Mouse (Mus musculus) E14TG2a.4 (cell line): ENCODE data around the gene Gm10300.

Source experiments
- H3K27me3 ChIP-seq: 2 replicates; pipeline ENCODE4 v1.6.1; 2014; ENCODE audit warnings: low read length, control low read depth; ENCODE audit not compliant: insufficient read depth
- H3K36me3 ChIP-seq: 2 replicates; pipeline ENCODE4 v1.6.1; 2014; ENCODE audit warnings: low read length, control low read depth; ENCODE audit not compliant: insufficient read depth
- H3K4me1 ChIP-seq: replicated peaks from 2 replicates; pipeline ENCODE4 v1.6.1; 2014; ENCODE audit warnings: low read depth, low read length, control low read depth
- H3K4me3 ChIP-seq: replicated peaks from 2 replicates; pipeline ENCODE4 v1.5.1; 2014; ENCODE audit warnings: mild to moderate bottlenecking, low read length
- H3K9me3 ChIP-seq: 2 replicates; pipeline ENCODE4 v1.6.1; 2014; ENCODE audit warnings: low read length, control low read depth
- CTCF ChIP-seq: conservative IDR thresholded peaks from 2 replicates; pipeline ENCODE4 v1.5.1; 2014; ENCODE audit warnings: low read length
- NANOG ChIP-seq: IDR thresholded peaks from 2 replicates; pipeline ENCODE4 v1.6.1; 2014; ENCODE audit warnings: borderline replicate concordance, low read length, mixed read lengths
- POU5F1 ChIP-seq: IDR thresholded peaks from 2 replicates; pipeline ENCODE4 v1.6.1; 2014; ENCODE audit warnings: low read length, borderline replicate concordance

The Gm10300 gene

DNA sequence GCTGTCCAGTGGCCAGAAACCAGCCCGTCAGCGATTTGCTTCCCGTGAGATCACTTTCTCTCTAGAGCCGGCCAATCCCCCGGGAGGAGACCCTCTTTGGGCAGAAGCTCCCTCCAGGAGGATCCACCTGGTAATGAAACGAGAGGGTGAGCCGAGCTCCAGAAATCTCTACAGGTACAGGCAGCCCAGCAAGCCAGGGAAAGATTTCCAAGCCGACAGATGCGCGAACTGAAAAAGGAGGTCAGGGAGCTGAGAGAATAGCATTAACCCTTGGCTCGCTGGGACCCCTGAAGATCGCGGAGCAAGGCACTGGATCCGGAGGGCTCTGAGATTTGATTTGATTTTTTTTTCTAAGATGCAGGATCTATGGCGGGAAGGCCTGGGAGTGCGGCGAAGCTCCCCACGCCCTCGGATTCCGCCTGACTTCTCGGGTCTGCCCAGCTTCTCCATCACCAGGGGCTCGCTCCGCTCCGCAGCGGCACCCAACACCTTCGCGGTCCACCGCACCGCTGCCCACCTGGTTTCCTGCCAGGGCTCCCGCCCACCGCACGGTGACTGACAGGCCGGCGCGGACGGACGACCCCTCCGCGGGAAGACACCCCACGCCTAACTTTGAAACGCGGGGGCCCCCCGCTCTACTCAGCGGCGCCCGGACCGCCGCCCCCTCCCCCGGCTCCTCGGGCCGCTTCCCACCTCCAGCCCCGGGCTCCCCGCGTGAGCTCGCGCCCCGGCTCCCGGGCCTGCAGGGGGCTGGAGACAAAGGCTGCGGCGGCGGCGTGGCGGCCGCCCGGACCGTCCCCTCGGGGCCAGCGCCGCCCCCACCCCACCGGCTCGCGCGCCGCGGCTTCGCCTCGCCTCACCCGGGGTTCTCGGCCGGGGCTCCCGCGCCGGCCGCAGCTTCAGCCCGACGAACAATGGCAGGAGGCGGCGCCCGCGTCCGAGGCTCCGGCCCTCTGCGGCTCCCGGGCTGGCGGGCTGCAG, 26.2 kb upstream of the Gm10300 start:
- no peaks in the 10 kb centered on the region for H3K9me3 ChIP-seq
- peak overlapping the region; percentile 95 for H3K4me3 ChIP-seq
- H3K36me3 ChIP-seq, result no peaks in the 10 kb centered on the region
- H3K27me3 ChIP-seq, result peaks cover 57% of the 10 kb centered on the region
- peaks cover 13% of the 10 kb centered on the region for H3K4me1 ChIP-seq
- TF ChIP-seq POU5F1, result no peak
- TF ChIP-seq CTCF, result no peak
- no peak for TF ChIP-seq NANOG

DNA sequence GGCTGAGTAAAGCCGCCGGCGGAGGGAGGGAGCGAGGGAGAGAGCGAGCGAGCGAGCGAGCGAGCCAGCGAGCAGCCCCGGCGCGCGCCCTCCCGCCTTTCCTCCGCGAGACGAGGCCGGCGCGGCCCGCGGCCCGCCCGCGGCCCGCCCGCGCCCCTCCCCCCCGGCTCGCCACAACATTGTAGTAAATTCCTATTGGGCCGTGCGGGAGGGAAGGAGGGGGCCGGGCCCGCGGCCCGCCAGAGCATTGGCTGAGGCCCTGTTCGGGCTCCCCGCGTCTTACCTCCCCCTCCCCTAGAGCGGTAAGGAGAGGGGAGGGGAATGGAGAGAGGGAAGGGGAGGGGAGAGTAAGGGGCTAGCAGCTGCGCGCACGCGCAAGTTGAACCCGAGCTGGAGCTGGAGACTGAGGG, 25.5 kb upstream of the Gm10300 start:
- no peaks in the 10 kb centered on the region for H3K9me3 ChIP-seq
- H3K4me1 ChIP-seq, result peaks cover 13% of the 10 kb centered on the region
- TF ChIP-seq POU5F1 (no peak), CTCF (no peak)
- no peaks in the 10 kb centered on the region for H3K36me3 ChIP-seq
- H3K27me3 ChIP-seq, result peaks cover 57% of the 10 kb centered on the region
- H3K4me3 ChIP-seq, result peak overlapping the region; percentile 95

DNA sequence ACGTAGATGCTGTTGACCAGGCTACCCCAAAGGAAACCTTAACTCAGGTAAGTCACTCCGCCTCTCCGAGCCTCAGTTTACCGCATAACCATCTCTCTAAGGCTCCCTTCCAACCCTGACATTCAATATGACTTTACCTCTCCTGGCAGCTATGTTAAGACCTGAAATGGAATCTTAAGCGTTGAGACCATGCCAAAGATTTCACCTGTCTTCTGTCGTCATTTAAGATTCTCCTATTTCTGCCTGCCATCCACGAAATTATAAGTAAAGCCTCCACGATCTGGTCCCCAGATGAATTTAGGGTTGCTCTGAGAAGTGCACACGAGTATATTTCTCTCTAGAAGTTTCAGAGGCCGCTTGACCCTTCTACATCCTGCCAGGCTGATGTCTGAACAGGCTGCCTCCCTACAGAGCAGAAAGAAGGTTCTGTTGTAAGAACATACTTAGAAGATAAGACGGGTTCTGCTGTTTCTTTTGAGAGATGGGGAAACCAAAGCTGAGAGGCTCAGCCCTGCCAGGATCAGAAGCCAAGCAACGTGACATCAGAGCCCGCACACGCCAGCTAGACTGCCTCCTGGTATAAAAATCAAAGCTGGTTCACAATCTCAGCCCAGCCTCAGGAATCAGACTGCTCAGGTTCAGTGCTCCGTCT, 24.8 kb upstream of the Gm10300 start:
- TF ChIP-seq CTCF (no peak), POU5F1 (no peak), NANOG (no peak)
- H3K36me3 ChIP-seq, result no peaks in the 10 kb centered on the region

DNA sequence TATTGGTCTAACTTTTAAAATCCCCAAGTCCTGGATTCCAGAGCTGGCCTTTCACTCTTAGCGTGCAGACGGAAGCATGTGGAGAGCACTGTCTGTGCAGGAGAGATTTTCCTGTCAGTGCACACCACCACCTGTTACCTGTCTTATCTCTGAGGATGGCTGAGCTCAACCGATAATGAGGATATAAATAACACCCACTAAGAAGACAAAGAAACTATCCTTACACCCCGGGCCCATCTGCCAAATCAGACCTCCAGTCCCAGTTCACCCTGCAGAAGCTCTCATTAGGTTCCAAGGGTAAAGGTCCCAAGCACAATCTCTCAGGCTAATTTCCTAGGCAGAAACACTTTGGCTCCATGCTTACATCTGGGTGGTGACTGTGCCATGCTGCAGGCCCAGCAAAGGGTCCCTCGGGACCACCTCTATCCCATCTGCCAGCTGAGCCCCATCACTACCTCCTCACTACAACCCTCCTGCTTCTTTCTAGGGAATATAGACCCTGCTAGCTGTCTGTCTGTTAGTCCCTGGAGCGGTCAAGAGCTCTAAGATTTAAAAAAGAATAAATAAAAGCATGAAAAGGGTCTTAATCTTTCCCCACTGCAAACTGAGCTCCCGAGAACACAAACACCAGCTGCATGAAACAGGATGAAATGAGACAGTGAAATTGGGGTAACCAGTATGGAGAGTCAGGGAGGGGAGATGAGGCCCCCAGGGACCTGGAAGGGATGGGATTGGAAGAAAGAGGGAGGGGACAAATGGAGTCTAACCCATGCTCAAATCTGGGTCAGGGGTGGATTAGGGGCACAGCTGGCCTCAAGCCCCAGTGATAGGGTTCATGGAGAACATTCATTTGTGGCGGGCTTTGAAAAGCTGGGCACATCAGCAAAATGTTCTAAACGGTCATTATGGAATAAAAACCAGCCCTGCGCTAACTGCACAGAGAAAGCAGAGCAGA, 22.9 kb upstream of the Gm10300 start:
- H3K9me3 ChIP-seq, result no peaks in the 10 kb centered on the region
- peaks cover 13% of the 10 kb centered on the region for H3K4me1 ChIP-seq
- no peak overlapping the region for H3K4me3 ChIP-seq
- H3K27me3 ChIP-seq, result peaks cover 39% of the 10 kb centered on the region
- TF ChIP-seq CTCF (no peak), NANOG (no peak), POU5F1 (no peak)
- H3K36me3 ChIP-seq, result no peaks in the 10 kb centered on the region

More for the DNA sequence above, 24.8 kb upstream of the Gm10300 start:
- Histone ChIP-seq H3K27me3 (peaks cover 53% of the 10 kb centered on the region), H3K4me1 (peaks cover 13% of the 10 kb centered on the region), H3K4me3 (peak overlapping the region; percentile 95), H3K9me3 (no peaks in the 10 kb centered on the region)

DNA sequence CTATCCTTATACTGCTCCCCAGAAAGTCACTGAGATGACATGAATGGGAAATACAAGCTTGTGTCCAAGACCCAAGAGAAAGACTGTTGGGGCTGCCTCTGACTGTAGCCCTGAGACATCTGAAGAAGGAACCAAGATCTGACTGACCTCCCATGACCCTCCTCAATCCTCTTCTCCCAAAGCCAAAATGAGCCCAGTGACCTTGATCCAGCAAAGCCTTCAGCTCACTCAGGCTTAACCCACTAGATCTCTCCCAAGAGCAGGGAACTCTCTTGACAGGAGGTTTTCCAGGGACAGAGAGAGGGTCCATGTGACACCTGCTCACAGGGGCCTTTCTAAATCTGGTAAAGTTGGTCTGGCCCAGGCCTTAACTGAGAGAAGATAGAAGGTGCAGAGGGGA, 17.2 kb upstream of the Gm10300 start:
- Histone ChIP-seq H3K4me1 (no peaks in the 10 kb centered on the region), H3K36me3 (no peaks in the 10 kb centered on the region), H3K4me3 (no peak overlapping the region), H3K27me3 (0 out of 2 replicates have a peak, but pooled peaks cover 2% of the 10 kb centered on the region), H3K9me3 (no peaks in the 10 kb centered on the region)
- TF ChIP-seq NANOG (no peak), POU5F1 (no peak), CTCF (no peak)

DNA sequence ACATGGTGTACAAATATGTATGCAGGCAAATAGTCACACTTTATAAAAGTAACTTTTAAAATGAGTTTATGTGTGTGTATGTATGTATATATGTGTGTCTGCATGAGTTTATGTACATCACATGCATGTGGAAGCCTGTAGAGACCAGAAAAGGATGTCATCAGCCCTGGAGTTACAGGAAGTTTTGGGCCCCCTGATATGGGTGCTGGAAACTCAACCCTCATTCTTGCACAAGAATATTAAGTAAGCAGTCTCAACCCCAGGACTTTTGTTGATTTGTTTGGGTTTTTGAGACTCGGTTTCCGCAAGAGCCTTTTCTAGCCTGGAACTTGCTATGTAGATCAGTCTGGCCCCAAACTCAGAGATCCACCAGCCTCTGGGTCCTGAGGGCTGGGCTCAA, 15.0 kb upstream of the Gm10300 start:
- Histone ChIP-seq H3K36me3 (no peaks in the 10 kb centered on the region), H3K4me3 (no peak overlapping the region), H3K27me3 (no peaks in the 10 kb centered on the region), H3K4me1 (no peaks in the 10 kb centered on the region), H3K9me3 (no peaks in the 10 kb centered on the region)
- no peak for TF ChIP-seq NANOG
- no peak for TF ChIP-seq POU5F1
- no peak for TF ChIP-seq CTCF

DNA sequence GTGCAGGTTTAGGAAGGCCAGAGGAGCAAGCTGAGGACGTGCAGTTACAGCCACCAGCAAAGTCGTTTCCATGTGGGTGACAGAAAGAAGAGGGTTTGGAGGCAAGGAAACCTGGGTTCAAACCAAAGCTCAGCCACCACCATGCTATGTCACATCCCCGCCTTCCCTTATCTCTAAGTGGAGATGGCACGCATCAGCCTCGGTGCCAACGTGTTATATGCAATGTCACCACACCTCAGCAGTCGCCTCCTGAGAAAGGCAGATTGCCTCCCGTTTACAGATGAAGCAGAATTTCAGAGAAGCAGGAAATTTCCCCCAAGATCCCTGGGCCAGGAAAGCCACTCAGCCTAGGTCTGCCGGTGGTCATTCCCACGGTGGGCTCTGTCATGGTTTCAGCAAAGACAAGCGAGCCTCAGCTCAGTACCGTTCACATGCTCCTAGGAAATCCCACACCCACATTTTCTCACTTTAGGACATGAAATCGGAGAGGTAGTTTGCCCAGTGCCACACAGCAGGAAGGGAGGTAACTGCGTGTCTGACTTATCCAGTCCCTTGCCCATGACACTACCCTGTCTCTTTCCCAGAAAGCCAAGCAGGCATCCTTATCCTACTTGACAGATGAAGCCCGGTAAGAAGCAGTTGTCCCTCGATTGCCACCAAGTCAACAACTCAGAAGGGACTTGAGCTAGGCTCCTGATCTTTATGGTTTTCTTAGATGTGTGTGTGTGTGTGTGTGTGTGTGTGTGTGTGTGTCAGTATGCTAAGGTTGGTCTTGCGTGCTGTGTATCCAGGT, 14.3 kb upstream of the Gm10300 start:
- H3K4me1 ChIP-seq, result no peaks in the 10 kb centered on the region
- TF ChIP-seq NANOG, result no peak
- TF ChIP-seq POU5F1, result no peak
- no peak for TF ChIP-seq CTCF
- H3K9me3 ChIP-seq, result no peaks in the 10 kb centered on the region
- H3K27me3 ChIP-seq, result no peaks in the 10 kb centered on the region
- no peak overlapping the region for H3K4me3 ChIP-seq
- H3K36me3 ChIP-seq, result no peaks in the 10 kb centered on the region
